Mouse (Mus musculus) neural tube, embryonic 11.5 days (tissue): ENCODE data around the gene 2610318N02Rik. TPM values are rescaled to one million over a fixed set of nuclear protein-coding genes. Genes with fewer than 3 reads are reported as not detected.

Experiments used
- ATAC-seq: fragments of 200-750 bp; cut with Nextera tagmentation; 2 replicates; pipeline ENCODE4 v1.8.0; 2017; ENCODE audit warnings: moderate number of reproducible peaks, mild to moderate bottlenecking, moderate TSS enrichment, moderate library complexity; ENCODE audit not compliant: insufficient read depth, low FRiP score, low TSS enrichment
- DNase-seq: peaks from one replicate; pipeline ENCODE4 v3.0.0-alpha.2; 2015; ENCODE audit warnings: low spot score
- H3K27ac ChIP-seq: fragments of 300-500 bp; sonication (generic); 2 replicates; pipeline ENCODE4 v1.5.1; 2014; ENCODE audit warnings: low read depth, mild to moderate bottlenecking, low read length
- H3K27me3 ChIP-seq: fragments of 300-500 bp; sonication (generic); 2 replicates; pipeline ENCODE4 v1.6.1; 2014; ENCODE audit warnings: mild to moderate bottlenecking, low read length, mixed read lengths; ENCODE audit not compliant: control insufficient read depth, insufficient read depth
- H3K36me3 ChIP-seq: fragments of 300-500 bp; sonication (generic); 2 replicates; pipeline ENCODE4 v1.6.1; 2014; ENCODE audit warnings: mild to moderate bottlenecking, low read length, moderate library complexity, mixed read lengths; ENCODE audit not compliant: control insufficient read depth, insufficient read depth
- H3K4me1 ChIP-seq: fragments of 300-500 bp; sonication (generic); 2 replicates; pipeline ENCODE4 v1.6.1; 2014; ENCODE audit warnings: low read length, mixed read lengths; ENCODE audit not compliant: control insufficient read depth, insufficient read depth
- H3K4me2 ChIP-seq: fragments of 300-500 bp; sonication (generic); 2 replicates; pipeline ENCODE4 v1.6.1; 2014; ENCODE audit warnings: low read depth, mild to moderate bottlenecking, moderate library complexity
- H3K4me3 ChIP-seq: fragments of 300-500 bp; sonication (generic); 2 replicates; pipeline ENCODE4 v1.5.1; 2014; ENCODE audit warnings: low read depth, low read length
- H3K9ac ChIP-seq: fragments of 300-500 bp; sonication (generic); 2 replicates; pipeline ENCODE4 v1.6.1; 2014; ENCODE audit warnings: mild to moderate bottlenecking, low read length
- H3K9me3 ChIP-seq: fragments of 300-500 bp; sonication (generic); 2 replicates; pipeline ENCODE4 v1.6.1; 2016; ENCODE audit warnings: low read length; ENCODE audit not compliant: control insufficient read depth
- WGBS: fragments of 180-500 bp; shearing (Covaris S2); extraction: QIAGEN DNeasy Blood & Tissue Kit; methylation state at CpG from one replicate; pipeline ENCODE4 v1.1.7; 2014; 5-methylcytosine and 5-hydroxymethylcytosine counted together
- microRNA counts: library from miRNA; unstranded; fragments of <30 nt; microRNA quantifications from one replicate; lab custom pipeline; 2015
- microRNA-seq: library from miRNA; unstranded; fragments of <30 nt; microRNA quantifications from one replicate; pipeline ENCODE4, GENCODE M21; 2016
- polyA plus RNA-seq: library from polyadenylated mRNA; unstranded; fragments of >200 nt; fragmentation: Nextera tagmentation; extraction: Ambion mirVana; gene quantifications from 2 replicates; pipeline ENCODE4 v1.2.1, GENCODE M21; 2014

Gene 2610318N02Rik
- polyA plus RNA-seq, 1 experiment from 2014 or later = 105 TPM

DNA sequence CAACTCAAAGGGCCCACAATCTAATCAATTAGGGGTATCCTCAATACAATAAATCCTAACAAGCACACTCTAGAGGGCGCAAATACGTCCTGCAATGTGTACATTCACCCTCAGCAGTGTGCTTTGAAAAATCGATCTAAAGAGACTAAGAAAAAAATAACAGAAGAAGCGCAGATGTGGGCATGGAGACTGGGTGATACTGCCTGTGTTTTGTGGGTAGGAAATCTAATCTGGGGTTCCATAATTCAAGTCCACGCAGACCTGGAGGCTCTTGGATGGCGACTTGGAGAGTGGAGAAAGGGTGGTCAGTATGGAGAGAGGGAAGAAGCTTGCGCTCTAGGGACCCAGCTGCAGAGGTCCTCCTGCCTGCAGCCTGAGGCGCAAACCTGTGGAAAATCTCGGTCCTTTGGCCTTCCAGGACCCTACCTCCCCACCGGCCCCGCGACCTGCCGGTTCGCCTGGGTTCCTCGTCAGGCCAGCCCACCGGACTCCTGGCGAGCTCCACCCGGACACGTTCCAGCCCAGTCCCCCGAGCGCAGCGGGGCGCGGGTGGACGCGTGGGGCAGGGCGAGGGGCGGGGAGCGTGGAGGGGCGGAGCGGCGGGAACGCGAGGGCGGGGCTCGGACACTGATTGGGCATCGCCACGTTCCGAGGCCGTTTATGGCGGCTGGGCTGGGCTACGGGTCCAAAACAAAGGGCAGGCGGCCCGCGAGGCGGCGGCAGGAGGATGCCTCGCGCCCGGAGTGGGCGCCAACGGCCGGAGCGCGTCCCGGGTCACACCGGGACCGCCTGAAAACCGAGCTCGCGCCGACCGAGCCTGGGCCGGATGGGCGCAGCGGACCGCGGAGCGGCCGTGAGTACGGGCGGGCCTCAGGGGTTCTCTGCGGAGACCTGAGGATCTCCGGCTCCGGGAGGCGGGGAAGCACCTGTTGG, 55.2 kb downstream of the 2610318N02Rik start, which contains the start of gene Ypel1:
Gene Ypel1, plus strand, starts transcription at position 186 of the 933 bp plus-strand sequence.
- Histone ChIP-seq H3K9me3 (no peaks in the 10 kb centered on the region), H3K9ac (peak within 1 kb of the TSS; percentile 88), H3K4me3 (peak within 1 kb of the TSS; percentile 75), H3K27me3 (no peaks in the 10 kb centered on the region), H3K36me3 (peaks cover 3% of the 10 kb centered on the region; the same call in 1 of the 2 replicates), H3K4me2 (peak within 1 kb of the TSS; percentile 71), H3K4me1 (peaks cover 4% of the 10 kb centered on the region; the same call in 1 of the 2 replicates), H3K27ac (peak within 1 kb of the TSS; percentile 85)
- under 1% methylated on average over 70 of the region's 76 CpGs for WGBS
- ATAC-seq (peak; percentile 95), DNase-seq (peak; percentile 89)

DNA sequence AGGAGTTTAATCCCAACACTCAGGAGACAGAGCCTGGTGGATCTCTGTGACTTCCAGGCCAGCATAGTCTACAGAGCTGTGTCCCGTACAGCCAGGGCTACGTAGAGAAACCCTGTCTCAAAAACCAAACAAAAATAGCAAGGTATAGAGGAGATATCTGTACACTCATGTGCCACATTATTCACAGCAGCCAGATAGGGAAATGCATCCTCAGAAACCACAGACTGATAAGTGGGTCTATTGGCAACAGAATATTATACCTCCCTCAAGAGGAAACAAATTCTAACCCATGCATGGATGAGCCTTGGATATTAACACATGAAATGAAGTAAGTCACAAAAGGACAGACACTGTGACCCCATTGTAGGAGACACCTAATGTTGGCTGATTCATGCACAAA, 57.4 kb downstream of the 2610318N02Rik start:
- no peak for DNase-seq
- no peak overlapping the region for H3K4me2 ChIP-seq
- 90% methylated on average over 2 of the region's 2 CpGs for WGBS

More for the DNA sequence above, 57.4 kb downstream of the 2610318N02Rik start:
- Histone ChIP-seq H3K9ac (no peak overlapping the region), H3K27me3 (no peaks in the 10 kb centered on the region), H3K4me3 (no peak overlapping the region), H3K4me1 (peaks cover 4% of the 10 kb centered on the region; the same call in 1 of the 2 replicates), H3K9me3 (no peaks in the 10 kb centered on the region), H3K36me3 (no peaks in the 10 kb centered on the region), H3K27ac (no peak overlapping the region)
- no peak for ATAC-seq

MicroRNA genes within 50 kb of the gene (microRNA counts, 519-probe panel; counts per million panel counts)
- microRNA mmu-miR-130b (lab: Ali Mortazavi, UCI) (5,793 counts per million, percentile 94 among the panel's probes with 10 or more counts), microRNA mmu-miR-301b (lab: Ali Mortazavi, UCI) (3,583 counts per million, percentile 70 among the panel's probes with 10 or more counts)

Small RNA genes lying within 50 kb of the gene (microRNA-seq; reads per million reads assigned to microRNA genes)
- gene Mir130b = 9,113 reads per million, percentile 95 among the genes with 10 or more reads in this experiment
- gene Mir301b = 136 reads per million, percentile 55 among the genes with 10 or more reads in this experiment

Other genes with a start within 250 kb of the 2610318N02Rik start
- 21.7 and 24.3 TPM in 2 replicates for gene Ppm1f, start 228.7 kb downstream of the 2610318N02Rik start, polyA plus RNA-seq
- gene Mapk1, start 141.8 kb downstream of the 2610318N02Rik start, polyA plus RNA-seq = 218 and 224 TPM in 2 replicates
- 96.2 and 106 TPM in 2 replicates for gene Ypel1, start 55.5 kb downstream of the 2610318N02Rik start, polyA plus RNA-seq
- 150 and 156 TPM in 2 replicates for gene Ppil2, start 13.9 kb downstream of the 2610318N02Rik start, polyA plus RNA-seq
- 65.7 and 72.2 TPM in 2 replicates for gene Sdf2l1, start 7.2 kb upstream of the 2610318N02Rik start, polyA plus RNA-seq
- 12.2 and 12.5 TPM in 2 replicates for gene Ydjc, start 19.5 kb upstream of the 2610318N02Rik start, polyA plus RNA-seq
- gene Ccdc116, start 22.1 kb upstream of the 2610318N02Rik start, polyA plus RNA-seq = 0.97 and 1.2 TPM in 2 replicates
- 397 and 405 TPM in 2 replicates for gene Ube2l3, start 77.5 kb upstream of the 2610318N02Rik start, polyA plus RNA-seq
- gene Rimbp3, start 83.4 kb upstream of the 2610318N02Rik start, polyA plus RNA-seq = 1.1 TPM in 2 replicates
- 10.0 and 11.2 TPM in 2 replicates for gene Hic2, start 108.4 kb upstream of the 2610318N02Rik start, polyA plus RNA-seq
- 6.7 and 6.8 TPM in 2 replicates for gene Tmem191c, start 150.9 kb upstream of the 2610318N02Rik start, polyA plus RNA-seq
- 0.15 and 0.23 TPM in 2 replicates for gene Serpind1, start 206.2 kb upstream of the 2610318N02Rik start, polyA plus RNA-seq